Mouse (Mus musculus) neural tube, embryonic 12.5 days (tissue): ENCODE data around the gene Ppp4r2. TPM values are rescaled to one million over a fixed set of nuclear protein-coding genes. Genes with fewer than 3 reads are reported as not detected.

Experiments used
- ATAC-seq: fragments of 200-750 bp; cut with Nextera tagmentation; 2 replicates; pipeline ENCODE4 v1.8.0; 2017; ENCODE audit warnings: low read depth, mild to moderate bottlenecking, moderate TSS enrichment, moderate library complexity; ENCODE audit not compliant: low FRiP score
- H3K27ac ChIP-seq: fragments of 300-500 bp; sonication (generic); 2 replicates; pipeline ENCODE4 v1.5.1; 2016
- H3K27me3 ChIP-seq: fragments of 300-500 bp; sonication (generic); replicated peaks from 2 replicates; pipeline ENCODE4 v1.6.1; 2016; ENCODE audit warnings: mild to moderate bottlenecking
- H3K36me3 ChIP-seq: fragments of 300-500 bp; sonication (generic); 2 replicates; pipeline ENCODE4 v1.6.1; 2016; ENCODE audit warnings: mild to moderate bottlenecking
- H3K4me1 ChIP-seq: fragments of 300-500 bp; sonication (generic); 2 replicates; pipeline ENCODE4 v1.6.1; 2016
- H3K4me2 ChIP-seq: fragments of 300-500 bp; sonication (generic); replicated peaks from 2 replicates; pipeline ENCODE4 v1.6.1; 2016; ENCODE audit warnings: mild to moderate bottlenecking
- H3K4me3 ChIP-seq: fragments of 300-500 bp; sonication (generic); 2 replicates; pipeline ENCODE4 v1.5.1; 2016
- H3K9ac ChIP-seq: fragments of 300-500 bp; sonication (generic); 2 replicates; pipeline ENCODE4 v1.6.1; 2016; ENCODE audit warnings: mild to moderate bottlenecking
- H3K9me3 ChIP-seq: fragments of 300-500 bp; sonication (generic); 2 replicates; pipeline ENCODE4 v1.6.1; 2016; ENCODE audit warnings: mild to moderate bottlenecking
- WGBS: fragments of 180-500 bp; shearing (Covaris S2); methylation state at CpG from one replicate; pipeline ENCODE4 v1.1.7; 2016; 5-methylcytosine and 5-hydroxymethylcytosine counted together
- polyA plus RNA-seq: library from polyadenylated mRNA; unstranded; fragments of >200 nt; fragmentation: Nextera tagmentation; extraction: Ambion mirVana; gene quantifications from 2 replicates; pipeline ENCODE4 v1.2.1, GENCODE M21; 2016

Ppp4r2 gene
- polyA plus RNA-seq, result 23.9 and 25.2 TPM in 2 replicates

- Histone ChIP-seq H3K27ac (peak within 1 kb of the TSS; percentile 15), H3K36me3 (peaks cover 29% of the 10 kb centered on the region), H3K4me3 (peak within 1 kb of the TSS; percentile 85), H3K27me3 (no peaks in the 10 kb centered on the region), H3K4me2 (peak within 1 kb of the TSS; percentile 66), H3K9me3 (no peaks in the 10 kb centered on the region), H3K4me1 (peaks cover 18% of the 10 kb centered on the region), H3K9ac (peak within 1 kb of the TSS; percentile 81)
- WGBS, result under 1% methylated on average over 44 of the region's 50 CpGs
- ATAC-seq, result peak; percentile 96
These were observed at the start of gene Ppp4r2 for GRCm38 (mm10) chr6:100833355-100833754. Gene Ppp4r2 (plus strand): TSS chr6:100833622.

GRCm38 (mm10) chr6:100787726-100788125, 45.7 kb upstream of the Ppp4r2 start:
- H3K4me2 ChIP-seq, result no peak overlapping the region
- no peaks in the 10 kb centered on the region for H3K4me1 ChIP-seq
- no peaks in the 10 kb centered on the region for H3K36me3 ChIP-seq
- no peak for ATAC-seq
- H3K9ac ChIP-seq, result no peak overlapping the region
- H3K4me3 ChIP-seq, result no peak overlapping the region
- WGBS, result 90% methylated on average over 1 of the region's 1 CpGs
- H3K9me3 ChIP-seq, result no peaks in the 10 kb centered on the region
- H3K27ac ChIP-seq, result no peak overlapping the region
- no peaks in the 10 kb centered on the region for H3K27me3 ChIP-seq

GRCm38 (mm10) chr6:100789161-100789560, 44.3 kb upstream of the Ppp4r2 start:
- Histone ChIP-seq H3K4me2 (no peak overlapping the region), H3K4me3 (no peak overlapping the region), H3K4me1 (no peaks in the 10 kb centered on the region), H3K9ac (no peak overlapping the region), H3K27me3 (no peaks in the 10 kb centered on the region), H3K27ac (no peak overlapping the region), H3K9me3 (no peaks in the 10 kb centered on the region), H3K36me3 (no peaks in the 10 kb centered on the region)
- ATAC-seq, result no peak
- 90% methylated on average over 1 of the region's 1 CpGs for WGBS

GRCm38 (mm10) chr6:100792055-100792659, 41.3 kb upstream of the Ppp4r2 start:
- Histone ChIP-seq H3K9me3 (no peaks in the 10 kb centered on the region), H3K27ac (no peak overlapping the region), H3K4me2 (no peak overlapping the region), H3K36me3 (no peaks in the 10 kb centered on the region), H3K4me1 (no peaks in the 10 kb centered on the region), H3K27me3 (no peaks in the 10 kb centered on the region), H3K9ac (no peak overlapping the region), H3K4me3 (no peak overlapping the region)
- WGBS, result 80% methylated on average over 3 of the region's 3 CpGs
- ATAC-seq, result no peak

GRCm38 (mm10) chr6:100792973-100793769, 40.3 kb upstream of the Ppp4r2 start:
- no peak overlapping the region for H3K4me2 ChIP-seq
- H3K9ac ChIP-seq, result no peak overlapping the region
- H3K9me3 ChIP-seq, result no peaks in the 10 kb centered on the region
- 85% methylated on average over 14 of the region's 14 CpGs for WGBS
- H3K4me1 ChIP-seq, result no peaks in the 10 kb centered on the region
- H3K27ac ChIP-seq, result no peak overlapping the region
- H3K4me3 ChIP-seq, result no peak overlapping the region
- H3K36me3 ChIP-seq, result no peaks in the 10 kb centered on the region
- no peaks in the 10 kb centered on the region for H3K27me3 ChIP-seq
- no peak for ATAC-seq

GRCm38 (mm10) chr6:100795797-100796196, 37.6 kb upstream of the Ppp4r2 start:
- H3K36me3 ChIP-seq, result no peaks in the 10 kb centered on the region
- 67% methylated on average over 6 of the region's 6 CpGs for WGBS
- H3K27ac ChIP-seq, result no peak overlapping the region
- no peaks in the 10 kb centered on the region for H3K27me3 ChIP-seq
- no peak overlapping the region for H3K9ac ChIP-seq
- 0 out of 2 replicates have a peak, but pooled peaks cover 4% of the 10 kb centered on the region for H3K4me1 ChIP-seq
- no peaks in the 10 kb centered on the region for H3K9me3 ChIP-seq
- no peak for ATAC-seq
- H3K4me2 ChIP-seq, result no peak overlapping the region
- H3K4me3 ChIP-seq, result no peak overlapping the region

GRCm38 (mm10) chr6:100799290-100799689, 34.1 kb upstream of the Ppp4r2 start:
- Histone ChIP-seq H3K27me3 (no peaks in the 10 kb centered on the region), H3K9me3 (no peaks in the 10 kb centered on the region), H3K9ac (no peak overlapping the region), H3K4me2 (no peak overlapping the region), H3K36me3 (no peaks in the 10 kb centered on the region), H3K4me1 (0 out of 2 replicates have a peak, but pooled peaks cover 4% of the 10 kb centered on the region), H3K4me3 (no peak overlapping the region), H3K27ac (no peak overlapping the region)
- ATAC-seq, result no peak
- 89% methylated on average over 6 of the region's 6 CpGs for WGBS

- 93% methylated on average over 4 of the region's 4 CpGs for WGBS
- Histone ChIP-seq H3K9me3 (no peaks in the 10 kb centered on the region), H3K4me2 (no peak overlapping the region), H3K27me3 (no peaks in the 10 kb centered on the region), H3K9ac (no peak overlapping the region), H3K4me3 (no peak overlapping the region), H3K27ac (no peak overlapping the region), H3K36me3 (no peaks in the 10 kb centered on the region), H3K4me1 (0 out of 2 replicates have a peak, but pooled peaks cover 4% of the 10 kb centered on the region)
- no peak for ATAC-seq
These were observed 33.7 kb upstream of the Ppp4r2 start for GRCm38 (mm10) chr6:100799766-100800165.

- 65% methylated on average over 10 of the region's 10 CpGs for WGBS
- H3K4me2 ChIP-seq, result no peak overlapping the region
- no peaks in the 10 kb centered on the region for H3K27me3 ChIP-seq
- no peak overlapping the region for H3K9ac ChIP-seq
- H3K4me3 ChIP-seq, result no peak overlapping the region
- no peak overlapping the region for H3K27ac ChIP-seq
- no peaks in the 10 kb centered on the region for H3K36me3 ChIP-seq
- no peaks in the 10 kb centered on the region for H3K9me3 ChIP-seq
- no peak for ATAC-seq
- H3K4me1 ChIP-seq, result 0 out of 2 replicates have a peak, but pooled peaks cover 4% of the 10 kb centered on the region
These were observed 32.9 kb upstream of the Ppp4r2 start for GRCm38 (mm10) chr6:100800497-100800955.

- Histone ChIP-seq H3K27ac (no peak overlapping the region), H3K4me2 (no peak overlapping the region), H3K9ac (no peak overlapping the region), H3K36me3 (no peaks in the 10 kb centered on the region), H3K4me1 (0 out of 2 replicates have a peak, but pooled peaks cover 4% of the 10 kb centered on the region), H3K4me3 (no peak overlapping the region), H3K9me3 (no peaks in the 10 kb centered on the region), H3K27me3 (no peaks in the 10 kb centered on the region)
- no peak for ATAC-seq
- WGBS, result 76% methylated on average over 13 of the region's 13 CpGs
These were observed 30.9 kb upstream of the Ppp4r2 start for GRCm38 (mm10) chr6:100802381-100803083.

GRCm38 (mm10) chr6:100803250-100803649, 30.2 kb upstream of the Ppp4r2 start:
- Histone ChIP-seq H3K9me3 (no peaks in the 10 kb centered on the region), H3K9ac (no peak overlapping the region), H3K27ac (no peak overlapping the region), H3K4me3 (no peak overlapping the region), H3K36me3 (no peaks in the 10 kb centered on the region), H3K4me2 (no peak overlapping the region), H3K27me3 (no peaks in the 10 kb centered on the region), H3K4me1 (0 out of 2 replicates have a peak, but pooled peaks cover 4% of the 10 kb centered on the region)
- ATAC-seq, result no peak
- WGBS, result 88% methylated on average over 3 of the region's 3 CpGs

- Histone ChIP-seq H3K4me3 (no peak overlapping the region), H3K36me3 (no peaks in the 10 kb centered on the region), H3K4me1 (no peaks in the 10 kb centered on the region), H3K27me3 (no peaks in the 10 kb centered on the region), H3K9ac (no peak overlapping the region), H3K27ac (no peak overlapping the region), H3K4me2 (no peak overlapping the region), H3K9me3 (no peaks in the 10 kb centered on the region)
- WGBS, result 90% methylated on average over 9 of the region's 9 CpGs
- ATAC-seq, result no peak
These were observed 26.2 kb upstream of the Ppp4r2 start for GRCm38 (mm10) chr6:100807187-100807586.
